Mouse (Mus musculus) lung, embryonic 14.5 days (tissue): Measurements from ENCODE around the gene Ss18l2. TPM values are rescaled to one million over a fixed set of nuclear protein-coding genes. Genes with fewer than 3 reads are reported as not detected.
A peak's percentile ranks its signal among the peaks of the same experiment; 100 is the strongest.

Experiments
- ATAC-seq: fragments of 200-750 bp; cut with Nextera tagmentation; 2 replicates; pipeline ENCODE4 v1.8.0; 2017; ENCODE audit warnings: mild to moderate bottlenecking, moderate TSS enrichment, moderate library complexity; ENCODE audit not compliant: insufficient read depth
- DNase-seq: peaks from one replicate; pipeline ENCODE4 v3.0.0-alpha.2; 2015
- H3K27ac ChIP-seq: fragments of 300-500 bp; sonication (generic); 2 replicates; pipeline ENCODE4 v1.5.1; 2014; ENCODE audit warnings: low read depth, mild to moderate bottlenecking, moderate library complexity
- H3K27me3 ChIP-seq: fragments of 300-500 bp; sonication (generic); 2 replicates; pipeline ENCODE4 v1.6.1; 2014; ENCODE audit warnings: low read length, control low read depth; ENCODE audit not compliant: insufficient read depth
- H3K36me3 ChIP-seq: fragments of 300-500 bp; sonication (generic); 2 replicates; pipeline ENCODE4 v1.6.1; 2014; ENCODE audit warnings: control low read depth; ENCODE audit not compliant: insufficient read depth
- H3K4me1 ChIP-seq: fragments of 300-500 bp; sonication (generic); 2 replicates; pipeline ENCODE4 v1.6.1; 2014; ENCODE audit warnings: antibody characterized with exemption, control low read depth; ENCODE audit not compliant: insufficient read depth
- H3K4me2 ChIP-seq: fragments of 300-500 bp; sonication (generic); 2 replicates; pipeline ENCODE4 v1.6.1; 2014; ENCODE audit warnings: mild to moderate bottlenecking
- H3K4me3 ChIP-seq: fragments of 300-500 bp; sonication (generic); 2 replicates; pipeline ENCODE4 v1.5.1; 2014; ENCODE audit warnings: low read depth, low read length
- H3K9ac ChIP-seq: fragments of 300-500 bp; sonication (generic); 2 replicates; pipeline ENCODE4 v1.6.1; 2014
- H3K9me3 ChIP-seq: fragments of 300-500 bp; sonication (generic); 2 replicates; pipeline ENCODE4 v1.6.1; 2016; ENCODE audit warnings: low read depth, low read length, control low read depth
- CTCF ChIP-seq: IDR thresholded peaks from 2 replicates; pipeline ENCODE4 v1.5.1; 2016; ENCODE audit warnings: antibody characterized with exemption, low read depth
- WGBS: fragments of 180-500 bp; shearing (Covaris S2); extraction: QIAGEN DNeasy Blood & Tissue Kit; methylation state at CpG from one replicate; pipeline ENCODE4 v1.1.7; 2014; 5-methylcytosine and 5-hydroxymethylcytosine counted together
- polyA plus RNA-seq: library from polyadenylated mRNA; unstranded; fragments of >200 nt; fragmentation: Nextera tagmentation; extraction: Ambion mirVana; gene quantifications from 2 replicates; pipeline ENCODE4 v1.2.1, GENCODE M21; 2014

Gene Ss18l2
- polyA plus RNA-seq, 1 experiment from 2014 or later = 109 TPM

DNA sequence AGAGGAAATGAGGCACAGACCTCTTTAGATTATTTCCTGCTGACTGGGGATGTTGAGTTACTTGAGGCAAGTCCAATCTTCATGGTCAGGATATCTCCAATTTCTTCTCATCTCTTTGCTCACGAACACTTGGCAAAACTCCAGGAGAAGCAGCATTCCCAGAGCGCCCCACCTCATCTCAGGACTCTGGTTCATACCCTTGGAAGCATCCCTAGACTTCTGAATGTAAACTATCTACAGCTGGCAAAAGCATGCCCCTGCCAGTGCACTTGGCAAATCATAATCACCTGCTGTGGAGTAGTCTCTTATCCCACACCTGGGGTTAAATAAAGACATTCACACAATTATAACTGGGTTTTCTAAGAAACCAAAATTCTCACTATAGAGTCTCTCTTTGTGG, 6.9 kb downstream of the Ss18l2 start:
- TF ChIP-seq CTCF = no peak
- 65% methylated on average over 2 of the region's 2 CpGs for WGBS

DNA sequence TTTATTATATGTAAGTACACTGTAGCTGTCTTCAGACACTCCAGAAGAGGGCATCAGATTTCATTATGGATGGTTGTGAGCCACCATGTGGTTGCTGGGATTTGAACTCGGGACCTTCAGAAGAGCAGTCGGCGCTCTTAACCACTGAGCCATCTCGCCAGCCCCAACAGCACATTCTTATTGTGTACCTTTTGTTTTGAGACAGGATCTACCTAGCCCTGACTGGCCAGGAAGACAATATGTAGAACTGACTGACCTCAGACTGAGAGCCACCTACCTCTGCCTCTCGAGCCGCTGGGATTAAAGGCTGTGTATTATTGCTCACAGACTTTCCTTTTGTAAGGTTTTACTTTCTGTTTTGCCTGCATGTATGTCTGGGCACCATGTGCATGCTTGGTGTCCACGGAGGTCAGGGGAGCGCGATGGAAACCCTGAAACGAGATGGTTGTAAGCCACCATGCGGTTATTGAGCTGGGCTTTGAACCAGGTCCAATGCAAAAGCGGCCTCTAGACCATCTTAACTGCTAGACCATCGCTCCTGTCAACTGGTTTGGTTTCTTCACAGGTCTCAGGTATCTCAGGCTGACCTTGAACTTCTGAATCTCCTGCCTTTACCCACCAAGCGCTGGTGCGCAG, 8.1 kb downstream of the Ss18l2 start:
- Histone ChIP-seq H3K27me3 (no peaks in the 10 kb centered on the region), H3K27ac (peak overlapping the region; percentile 97), H3K4me2 (peak overlapping the region; percentile 76), H3K36me3 (peaks cover 2% of the 10 kb centered on the region; the same call in 1 of the 2 replicates), H3K9ac (peak overlapping the region; percentile 68), H3K4me1 (no peaks in the 10 kb centered on the region), H3K4me3 (peak overlapping the region; percentile 87), H3K9me3 (no peaks in the 10 kb centered on the region)
- 67% methylated on average over 15 of the region's 15 CpGs for WGBS
- no peak for TF ChIP-seq CTCF
- peak; percentile 12; the same call in 1 of the 2 replicates for ATAC-seq
- DNase-seq = no peak

More for the DNA sequence above, 6.9 kb downstream of the Ss18l2 start:
- Histone ChIP-seq H3K9ac (no peak overlapping the region), H3K27me3 (no peaks in the 10 kb centered on the region), H3K4me1 (no peaks in the 10 kb centered on the region), H3K9me3 (no peaks in the 10 kb centered on the region), H3K27ac (no peak overlapping the region), H3K4me2 (no peak overlapping the region), H3K36me3 (peaks cover 12% of the 10 kb centered on the region; the same call in 1 of the 2 replicates), H3K4me3 (no peak overlapping the region)
- ATAC-seq = no peak
- DNase-seq = no peak

DNA sequence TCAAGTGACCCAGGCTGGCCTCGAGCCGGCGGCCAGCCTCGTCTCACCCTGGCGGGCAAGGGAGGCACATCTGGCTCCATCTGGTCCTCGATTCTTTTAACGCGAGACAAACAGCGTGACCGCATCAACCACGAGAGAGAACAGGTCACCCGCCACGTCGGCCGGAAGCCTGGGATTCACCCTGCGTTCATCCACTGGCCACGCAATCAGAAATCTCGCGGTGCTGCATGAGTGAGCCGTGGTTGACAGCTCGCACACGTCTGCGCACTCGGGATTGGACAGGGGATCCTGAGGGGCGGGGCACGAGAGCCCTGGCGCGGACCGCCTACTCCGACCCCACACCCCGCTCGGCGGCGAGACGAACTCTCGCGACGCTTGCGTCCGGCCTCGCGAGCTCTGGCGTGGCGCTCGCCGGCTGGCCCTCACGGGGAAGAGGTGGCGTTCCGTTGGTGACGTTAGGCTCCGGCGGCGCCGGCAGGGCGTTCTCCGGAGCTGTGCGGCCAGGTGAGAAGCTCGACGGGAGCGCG, 8.7 kb downstream of the Ss18l2 start, which contains the start of gene Nktr:
Gene Nktr (plus strand): TSS at position 378 of the 527 bp plus-strand sequence.
- H3K27ac ChIP-seq = peak within 1 kb of the TSS; percentile 97
- ATAC-seq (peak; percentile 99), DNase-seq (peak; percentile 99)
- no peaks in the 10 kb centered on the region for H3K4me1 ChIP-seq
- WGBS = under 1% methylated on average over 59 of the region's 61 CpGs
- H3K36me3 ChIP-seq = no peaks in the 10 kb centered on the region
- H3K4me2 ChIP-seq = peak within 1 kb of the TSS; percentile 96
- peak within 1 kb of the TSS; percentile 93 for H3K9ac ChIP-seq
- H3K4me3 ChIP-seq = peak within 1 kb of the TSS; percentile 87
- peak; percentile 39 for TF ChIP-seq CTCF
- H3K9me3 ChIP-seq = no peaks in the 10 kb centered on the region
- no peaks in the 10 kb centered on the region for H3K27me3 ChIP-seq

GRCm38 (mm10) chr9:121719347-121720331, 9.5 kb downstream of the Ss18l2 start:
- no peak for TF ChIP-seq CTCF
- peak overlapping the region; percentile 97 for H3K27ac ChIP-seq
- no peaks in the 10 kb centered on the region for H3K36me3 ChIP-seq
- peak overlapping the region; percentile 93 for H3K9ac ChIP-seq
- peak overlapping the region; percentile 96 for H3K4me2 ChIP-seq
- H3K4me3 ChIP-seq = peak overlapping the region; percentile 87
- H3K27me3 ChIP-seq = no peaks in the 10 kb centered on the region
- DNase-seq (peak; percentile 56), ATAC-seq (peak; percentile 73)
- H3K4me1 ChIP-seq = no peaks in the 10 kb centered on the region
- H3K9me3 ChIP-seq = no peaks in the 10 kb centered on the region
- WGBS = under 1% methylated on average over 77 of the region's 87 CpGs

DNA sequence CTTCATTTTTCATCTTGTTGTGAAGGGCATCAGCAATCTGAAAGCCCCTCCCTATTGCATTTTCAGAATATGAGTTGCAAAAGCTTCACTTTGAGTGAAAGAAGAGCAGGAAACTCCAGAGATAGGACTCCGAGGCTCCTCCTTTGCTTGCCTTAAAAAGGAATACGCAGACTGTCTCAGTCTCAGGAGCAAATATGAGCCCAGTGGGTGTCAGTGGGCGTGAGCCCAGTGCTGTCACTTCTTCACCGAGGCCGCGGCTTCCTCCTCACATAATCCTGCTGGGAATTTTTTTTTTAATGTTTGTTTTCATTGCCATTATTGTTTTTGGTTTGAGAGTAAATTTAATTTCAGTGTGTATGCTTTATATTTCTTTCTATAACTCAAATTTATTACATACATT, 30.4 kb downstream of the Ss18l2 start:
- Histone ChIP-seq H3K9ac (no peak overlapping the region), H3K4me2 (no peak overlapping the region), H3K4me3 (no peak overlapping the region), H3K27ac (no peak overlapping the region), H3K9me3 (no peaks in the 10 kb centered on the region), H3K4me1 (no peaks in the 10 kb centered on the region), H3K27me3 (no peaks in the 10 kb centered on the region), H3K36me3 (peaks cover 76% of the 10 kb centered on the region)
- ATAC-seq (no peak), DNase-seq (no peak)
- WGBS = 82% methylated on average over 6 of the region's 6 CpGs
- no peak for TF ChIP-seq CTCF

DNA sequence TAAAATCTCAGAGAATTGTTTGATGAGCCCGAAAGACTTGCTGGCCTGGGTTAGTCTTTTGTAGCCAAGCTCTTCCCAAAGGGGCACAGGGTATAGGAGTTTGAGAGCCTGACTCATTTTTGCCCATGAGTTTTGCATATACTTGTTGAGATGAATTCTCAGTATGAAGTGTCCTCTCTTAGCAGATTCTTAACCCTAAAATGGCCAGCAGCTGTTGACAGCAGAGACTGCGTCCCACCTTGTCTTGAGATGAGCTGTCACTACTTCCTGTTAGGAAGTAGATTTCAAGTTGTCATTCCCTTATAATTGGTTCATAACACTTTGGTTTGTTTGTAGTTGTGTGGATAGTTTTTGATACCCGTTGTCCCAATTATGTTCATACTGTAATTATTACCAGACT, 31.0 kb downstream of the Ss18l2 start:
- no peak overlapping the region for H3K9ac ChIP-seq
- no peaks in the 10 kb centered on the region for H3K27me3 ChIP-seq
- DNase-seq (no peak), ATAC-seq (no peak)
- TF ChIP-seq CTCF = no peak
- H3K27ac ChIP-seq = no peak overlapping the region
- no peaks in the 10 kb centered on the region for H3K4me1 ChIP-seq
- no peak overlapping the region for H3K4me2 ChIP-seq
- H3K9me3 ChIP-seq = no peaks in the 10 kb centered on the region
- H3K4me3 ChIP-seq = no peak overlapping the region
- peaks cover 76% of the 10 kb centered on the region for H3K36me3 ChIP-seq
- WGBS = 90% methylated on average over 3 of the region's 3 CpGs

GRCm38 (mm10) chr9:121744051-121744450, 33.9 kb downstream of the Ss18l2 start:
- H3K9ac ChIP-seq = no peak overlapping the region
- H3K9me3 ChIP-seq = no peaks in the 10 kb centered on the region
- ATAC-seq (no peak), DNase-seq (no peak)
- H3K4me3 ChIP-seq = no peak overlapping the region
- 86% methylated on average over 8 of the region's 8 CpGs for WGBS
- no peak overlapping the region for H3K4me2 ChIP-seq
- peaks cover 90% of the 10 kb centered on the region for H3K36me3 ChIP-seq
- H3K4me1 ChIP-seq = no peaks in the 10 kb centered on the region
- H3K27ac ChIP-seq = no peak overlapping the region
- TF ChIP-seq CTCF = no peak
- H3K27me3 ChIP-seq = no peaks in the 10 kb centered on the region
